Mouse (Mus musculus): ENCODE results near the gene Cog2. TPM values are rescaled to one million over a fixed set of nuclear protein-coding genes. Genes with fewer than 3 reads are reported as not detected.

Cog2 gene
- total RNA-seq, 1 experiment = 31.4 TPM

DNA sequence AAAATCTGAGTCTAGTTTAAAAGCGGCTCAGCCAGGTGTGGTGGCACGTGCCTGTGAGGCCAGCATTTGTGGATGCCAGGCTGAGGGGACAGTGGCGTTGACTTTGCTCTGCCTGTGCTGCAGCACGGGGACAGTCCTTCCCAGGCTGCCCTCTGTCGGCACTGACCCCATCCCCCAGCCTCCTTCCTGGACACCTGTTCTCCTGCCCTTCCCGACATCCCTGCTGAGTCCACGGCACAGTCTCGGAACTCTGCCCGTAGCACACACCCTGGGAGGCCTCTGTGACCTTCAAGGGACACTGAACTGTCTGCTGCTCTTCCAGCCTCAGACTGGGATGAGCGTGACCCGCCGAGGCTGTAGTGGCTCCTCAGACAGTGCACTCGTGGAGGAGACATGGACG, 9.5 kb downstream of the Cog2 start:
- Histone ChIP-seq H3K36me3 (ENCODE audit: control insufficient read depth, insufficient read depth, low read length, poor library complexity, severe bottlenecking) (peaks cover 32% of the 10 kb centered on the region), H3K4me1 (ENCODE audit: control insufficient read depth in 2 of 2, insufficient read depth in 2 of 2, low read length in 2 of 2, poor library complexity in 1 of 2) (peaks cover 0 to 3% of the 10 kb centered on the region in 2 experiments; a peak in 2 of 4 replicates)
- TF ChIP-seq ZNF384 (IDR thresholded peaks at IDR 0.05; ENCODE audit: low read depth, low read length) (no peak), CHD2 (IDR thresholded peaks at IDR 0.05; ENCODE audit: low read depth, low read length) (no peak), MAFK (IDR thresholded peaks at IDR 0.05; ENCODE audit: insufficient read depth, low read depth, low read length) (no peak), ZC3H11A (IDR thresholded peaks at IDR 0.05; ENCODE audit: borderline replicate concordance, low read depth, low read length) (no peak), HCFC1 (IDR thresholded peaks at IDR 0.05; ENCODE audit: borderline replicate concordance, insufficient read depth, low read length) (no peak)

DNA sequence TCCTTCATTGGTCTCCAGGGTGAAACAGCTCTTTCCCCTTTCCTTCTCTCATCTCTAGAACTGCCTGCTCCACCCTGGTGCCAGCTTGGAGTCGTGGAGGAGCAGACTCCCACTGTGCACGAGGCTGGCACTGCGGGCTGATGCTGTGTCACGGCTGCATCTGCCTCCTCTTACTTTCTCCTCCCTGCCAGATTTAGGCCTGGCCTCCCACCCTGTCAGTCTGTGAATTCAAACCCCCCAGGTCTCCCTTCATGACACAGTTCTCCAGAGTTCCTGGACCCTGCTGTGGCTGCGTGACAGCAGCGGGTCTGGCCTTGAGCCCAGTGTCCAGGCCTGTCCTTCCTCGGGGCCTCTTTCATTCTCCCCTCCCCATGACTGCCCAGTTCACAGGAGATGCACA, 10.0 kb downstream of the Cog2 start:
- DNase-seq (ENCODE audit: low read depth, low spot score) = no peak
- in situ Hi-C loops (cut with MboI; ENCODE audit: low sequenced_read_pairs in 2 of 2, unreplicated experiment in 2 of 2) = no loop called here
- Histone ChIP-seq H3K36me3 (ENCODE audit: control insufficient read depth, insufficient read depth, low read length, poor library complexity, severe bottlenecking) (peaks cover 35% of the 10 kb centered on the region), H3K9me3 (ENCODE audit: control insufficient read depth, insufficient read depth, low read depth, low read length) (no peaks in the 10 kb centered on the region), H3K27ac (ENCODE audit: insufficient read depth, low read depth, low read length, poor library complexity, severe bottlenecking) (no peak overlapping the region), H3K9ac (ENCODE audit: insufficient read depth, low read depth, low read length, poor library complexity, severe bottlenecking) (no peak overlapping the region), H3K4me1 (ENCODE audit: control insufficient read depth in 2 of 2, insufficient read depth in 2 of 2, low read length in 2 of 2, poor library complexity in 1 of 2) (peaks cover 0 to 3% of the 10 kb centered on the region in 2 experiments; a peak in 2 of 4 replicates), H3K4me3 (ENCODE audit: insufficient read depth in 1 of 2, low read depth in 1 of 2, low read length in 2 of 2, poor library complexity in 1 of 2, severe bottlenecking in 1 of 2) (no peak overlapping the region)
- TF ChIP-seq HCFC1 (IDR thresholded peaks at IDR 0.05; ENCODE audit: borderline replicate concordance, insufficient read depth, low read length) (no peak), CHD2 (IDR thresholded peaks at IDR 0.05; ENCODE audit: low read depth, low read length) (no peak), ZNF384 (IDR thresholded peaks at IDR 0.05; ENCODE audit: low read depth, low read length) (no peak), ZC3H11A (IDR thresholded peaks at IDR 0.05; ENCODE audit: borderline replicate concordance, low read depth, low read length) (no peak), MAFK (IDR thresholded peaks at IDR 0.05; ENCODE audit: insufficient read depth, low read depth, low read length) (no peak)

More for the DNA sequence above, 9.5 kb downstream of the Cog2 start:
- no peak overlapping the region for H3K27ac ChIP-seq (ENCODE audit: insufficient read depth, low read depth, low read length, poor library complexity, severe bottlenecking)
- DNase-seq (ENCODE audit: low read depth, low spot score) = no peak
- H3K9ac ChIP-seq (ENCODE audit: insufficient read depth, low read depth, low read length, poor library complexity, severe bottlenecking) = no peak overlapping the region
- no peaks in the 10 kb centered on the region for H3K9me3 ChIP-seq (ENCODE audit: control insufficient read depth, insufficient read depth, low read depth, low read length)
- no peak overlapping the region for H3K4me3 ChIP-seq (ENCODE audit: insufficient read depth in 1 of 2, low read depth in 1 of 2, low read length in 2 of 2, poor library complexity in 1 of 2, severe bottlenecking in 1 of 2)
- in situ Hi-C loops (cut with MboI; ENCODE audit: low sequenced_read_pairs in 2 of 2, unreplicated experiment in 2 of 2) = no loop called here

DNA sequence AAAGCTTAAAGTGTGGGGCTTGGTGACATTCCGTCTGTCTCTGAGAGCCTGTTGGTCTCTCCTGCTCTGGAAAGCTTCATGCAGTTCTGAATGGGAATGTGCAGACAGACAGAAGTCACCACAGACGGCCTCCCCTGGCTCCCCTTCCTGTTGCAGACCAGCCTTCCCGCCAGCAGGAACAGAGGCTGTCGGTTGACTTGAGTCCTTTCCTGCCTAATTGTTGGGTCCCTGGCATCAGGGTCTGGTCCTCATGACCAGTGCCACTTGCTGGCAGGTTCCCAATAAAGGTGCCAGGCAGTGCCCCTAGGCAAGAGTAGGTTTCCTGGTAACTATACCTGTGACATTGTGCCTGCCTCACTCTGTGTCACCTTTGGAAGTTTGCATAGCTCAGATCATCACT, 10.4 kb downstream of the Cog2 start:
- TF ChIP-seq HCFC1 (IDR thresholded peaks at IDR 0.05; ENCODE audit: borderline replicate concordance, insufficient read depth, low read length) = no peak
- TF ChIP-seq MAFK (IDR thresholded peaks at IDR 0.05; ENCODE audit: insufficient read depth, low read depth, low read length) = no peak
- TF ChIP-seq ZNF384 (IDR thresholded peaks at IDR 0.05; ENCODE audit: low read depth, low read length) = no peak
- no peak for TF ChIP-seq CHD2 (IDR thresholded peaks at IDR 0.05; ENCODE audit: low read depth, low read length)
- TF ChIP-seq ZC3H11A (IDR thresholded peaks at IDR 0.05; ENCODE audit: borderline replicate concordance, low read depth, low read length) = no peak
- Histone ChIP-seq H3K4me1 (ENCODE audit: control insufficient read depth in 2 of 2, insufficient read depth in 2 of 2, low read length in 2 of 2, poor library complexity in 1 of 2) (peaks cover 0 to 3% of the 10 kb centered on the region in 2 experiments; a peak in 2 of 4 replicates), H3K9me3 (ENCODE audit: control insufficient read depth, insufficient read depth, low read depth, low read length) (no peaks in the 10 kb centered on the region), H3K9ac (ENCODE audit: insufficient read depth, low read depth, low read length, poor library complexity, severe bottlenecking) (no peak overlapping the region), H3K4me3 (ENCODE audit: insufficient read depth in 1 of 2, low read depth in 1 of 2, low read length in 2 of 2, poor library complexity in 1 of 2, severe bottlenecking in 1 of 2) (no peak overlapping the region), H3K36me3 (ENCODE audit: control insufficient read depth, insufficient read depth, low read length, poor library complexity, severe bottlenecking) (peaks cover 36% of the 10 kb centered on the region), H3K27ac (ENCODE audit: insufficient read depth, low read depth, low read length, poor library complexity, severe bottlenecking) (no peak overlapping the region)
- in situ Hi-C loops (cut with MboI; ENCODE audit: low sequenced_read_pairs in 2 of 2, unreplicated experiment in 2 of 2) = no loop called here
- no peak for DNase-seq (ENCODE audit: low read depth, low spot score)

GRCm38 (mm10) chr8:124532626-124533025, 12.1 kb downstream of the Cog2 start:
- no peak overlapping the region for H3K9ac ChIP-seq (ENCODE audit: insufficient read depth, low read depth, low read length, poor library complexity, severe bottlenecking)
- no peaks in the 10 kb centered on the region for H3K9me3 ChIP-seq (ENCODE audit: control insufficient read depth, insufficient read depth, low read depth, low read length)
- DNase-seq (ENCODE audit: low read depth, low spot score) = no peak
- H3K4me1 ChIP-seq (ENCODE audit: control insufficient read depth in 2 of 2, insufficient read depth in 2 of 2, low read length in 2 of 2, poor library complexity in 1 of 2) = peaks cover 0 to 3% of the 10 kb centered on the region in 2 experiments; a peak in 2 of 4 replicates
- H3K36me3 ChIP-seq (ENCODE audit: control insufficient read depth, insufficient read depth, low read length, poor library complexity, severe bottlenecking) = peaks cover 33% of the 10 kb centered on the region; the same call in 1 of the 2 replicates
- in situ Hi-C loops (cut with MboI; ENCODE audit: low sequenced_read_pairs in 2 of 2, unreplicated experiment in 2 of 2) = no loop called here
- no peak overlapping the region for H3K27ac ChIP-seq (ENCODE audit: insufficient read depth, low read depth, low read length, poor library complexity, severe bottlenecking)
- H3K4me3 ChIP-seq (ENCODE audit: insufficient read depth in 1 of 2, low read depth in 1 of 2, low read length in 2 of 2, poor library complexity in 1 of 2, severe bottlenecking in 1 of 2) = no peak overlapping the region
- TF ChIP-seq HCFC1 (IDR thresholded peaks at IDR 0.05; ENCODE audit: borderline replicate concordance, insufficient read depth, low read length) = no peak
- no peak for TF ChIP-seq MAFK (IDR thresholded peaks at IDR 0.05; ENCODE audit: insufficient read depth, low read depth, low read length)
- no peak for TF ChIP-seq ZC3H11A (IDR thresholded peaks at IDR 0.05; ENCODE audit: borderline replicate concordance, low read depth, low read length)
- TF ChIP-seq CHD2 (IDR thresholded peaks at IDR 0.05; ENCODE audit: low read depth, low read length) = no peak
- no peak for TF ChIP-seq ZNF384 (IDR thresholded peaks at IDR 0.05; ENCODE audit: low read depth, low read length)

DNA sequence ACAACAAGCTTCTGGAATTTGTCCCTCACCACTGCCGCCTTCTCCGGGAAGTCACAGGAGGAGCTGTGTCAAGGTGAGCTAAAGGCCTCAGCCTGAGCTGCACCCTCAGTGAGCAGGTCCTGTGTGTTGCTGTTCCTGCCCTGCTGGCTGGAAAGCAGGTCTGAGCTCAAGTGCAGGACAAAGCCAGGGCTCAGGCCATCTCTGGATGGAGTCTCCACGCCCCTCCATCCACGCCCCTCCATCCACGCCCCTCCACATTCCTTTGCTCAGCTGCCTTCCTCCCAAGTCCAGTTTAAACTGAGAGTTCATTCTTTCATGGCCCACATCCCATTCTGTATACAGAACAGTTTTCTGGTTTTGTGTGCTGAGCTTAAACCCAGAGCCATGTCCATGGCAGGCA, 14.9 kb downstream of the Cog2 start:
- peaks cover 30% of the 10 kb centered on the region for H3K36me3 ChIP-seq (ENCODE audit: control insufficient read depth, insufficient read depth, low read length, poor library complexity, severe bottlenecking)
- in situ Hi-C loops (cut with MboI; ENCODE audit: low sequenced_read_pairs in 2 of 2, unreplicated experiment in 2 of 2) = no loop called here
- peak; percentile 8 for DNase-seq (ENCODE audit: low read depth, low spot score)

More for the DNA sequence above, 14.9 kb downstream of the Cog2 start:
- Histone ChIP-seq H3K4me1 (ENCODE audit: control insufficient read depth in 2 of 2, insufficient read depth in 2 of 2, low read length in 2 of 2, poor library complexity in 1 of 2) (no peaks in the 10 kb centered on the region), H3K27ac (ENCODE audit: insufficient read depth, low read depth, low read length, poor library complexity, severe bottlenecking) (no peak overlapping the region), H3K9ac (ENCODE audit: insufficient read depth, low read depth, low read length, poor library complexity, severe bottlenecking) (no peak overlapping the region), H3K4me3 (ENCODE audit: insufficient read depth in 1 of 2, low read depth in 1 of 2, low read length in 2 of 2, poor library complexity in 1 of 2, severe bottlenecking in 1 of 2) (no peak overlapping the region), H3K9me3 (ENCODE audit: control insufficient read depth, insufficient read depth, low read depth, low read length) (no peaks in the 10 kb centered on the region)
- no peak for TF ChIP-seq MAFK (IDR thresholded peaks at IDR 0.05; ENCODE audit: insufficient read depth, low read depth, low read length)
- TF ChIP-seq ZC3H11A (IDR thresholded peaks at IDR 0.05; ENCODE audit: borderline replicate concordance, low read depth, low read length) = no peak
- no peak for TF ChIP-seq HCFC1 (IDR thresholded peaks at IDR 0.05; ENCODE audit: borderline replicate concordance, insufficient read depth, low read length)
- no peak for TF ChIP-seq CHD2 (IDR thresholded peaks at IDR 0.05; ENCODE audit: low read depth, low read length)
- no peak for TF ChIP-seq ZNF384 (IDR thresholded peaks at IDR 0.05; ENCODE audit: low read depth, low read length)

Measured in ES-E14 (cell line).